Mouse (Mus musculus): ENCODE measurements at regions not wholly inside any gene's neighbourhood (a gene's known extent, or its start where the extent isn't known, plus 50 kb on each side); places are given as distances from the start of the nearest gene placed in this dataset.

- Histone ChIP-seq H3K27ac (no peak overlapping the region), H3K36me3 (replicated peaks; ENCODE audit: control insufficient read depth, insufficient read depth, low read depth) (no peaks in the 10 kb centered on the region), H3K27me3 (ENCODE audit: control insufficient read depth, insufficient read depth, low read length) (no peaks in the 10 kb centered on the region), H3K4me1 (replicated peaks; ENCODE audit: control insufficient read depth in 2 of 2, insufficient read depth in 2 of 2, low read length in 1 of 2) (no peaks in the 10 kb centered on the region), H3K4me2 (ENCODE audit: low read depth) (no peak overlapping the region), H3K9me3 (ENCODE audit: control insufficient read depth, low read length) (no peaks in the 10 kb centered on the region), H3K4me3 (ENCODE audit: insufficient read depth in 1 of 2, low read depth in 2 of 2, low read length in 2 of 2) (no peak overlapping the region), H3K9ac (replicated peaks) (no peak overlapping the region)
- 57% methylated on average over 5 of the region's 5 CpGs for WGBS (ENCODE audit: insufficient replicate concordance)
- ATAC-seq (ENCODE audit: insufficient read depth), result no peak
- TF ChIP-seq EP300 (IDR thresholded peaks at IDR 0.05; ENCODE audit: low read depth) (no peak), CTCF (IDR thresholded peaks at IDR 0.05; ENCODE audit: low read depth) (no peak)
- no peak for DNase-seq (ENCODE audit: low read depth in 3 of 3, low spot score in 3 of 3)
Observed at GRCm38 (mm10) chr3:41330356-41330755, 225.2 kb upstream of the Jade1 start.

- H3K9ac ChIP-seq (replicated peaks), result no peak overlapping the region
- no peaks in the 10 kb centered on the region for H3K4me1 ChIP-seq (replicated peaks; ENCODE audit: control insufficient read depth in 2 of 2, insufficient read depth in 2 of 2, low read length in 1 of 2)
- H3K27me3 ChIP-seq (ENCODE audit: control insufficient read depth, insufficient read depth, low read length), result no peaks in the 10 kb centered on the region
- H3K36me3 ChIP-seq (replicated peaks; ENCODE audit: control insufficient read depth, insufficient read depth, low read depth), result no peaks in the 10 kb centered on the region
- 58% methylated on average over 1 of the region's 1 CpGs for WGBS (ENCODE audit: insufficient replicate concordance)
- H3K4me3 ChIP-seq (ENCODE audit: insufficient read depth in 1 of 2, low read depth in 2 of 2, low read length in 2 of 2), result no peak overlapping the region
- H3K27ac ChIP-seq, result no peak overlapping the region
- DNase-seq (ENCODE audit: low read depth in 3 of 3, low spot score in 3 of 3) (no peak), ATAC-seq (ENCODE audit: insufficient read depth) (no peak)
- TF ChIP-seq EP300 (IDR thresholded peaks at IDR 0.05; ENCODE audit: low read depth) (no peak), CTCF (IDR thresholded peaks at IDR 0.05; ENCODE audit: low read depth) (no peak)
- H3K4me2 ChIP-seq (ENCODE audit: low read depth), result no peak overlapping the region
- H3K9me3 ChIP-seq (ENCODE audit: control insufficient read depth, low read length), result no peaks in the 10 kb centered on the region
Observed at GRCm38 (mm10) chr3:41328828-41329227, 226.7 kb upstream of the Jade1 start.

GRCm38 (mm10) chr3:41326211-41327104 lies 229.1 kb upstream of the Jade1 start:
- no peaks in the 10 kb centered on the region for H3K27me3 ChIP-seq (ENCODE audit: control insufficient read depth, insufficient read depth, low read length)
- 37% methylated on average over 12 of the region's 12 CpGs for WGBS (ENCODE audit: insufficient replicate concordance)
- H3K4me2 ChIP-seq (ENCODE audit: low read depth), result no peak overlapping the region
- H3K9me3 ChIP-seq (ENCODE audit: control insufficient read depth, low read length), result no peaks in the 10 kb centered on the region
- TF ChIP-seq CTCF (IDR thresholded peaks at IDR 0.05; ENCODE audit: low read depth) (no peak), EP300 (IDR thresholded peaks at IDR 0.05; ENCODE audit: low read depth) (no peak)
- H3K9ac ChIP-seq (replicated peaks), result no peak overlapping the region
- no peak overlapping the region for H3K4me3 ChIP-seq (ENCODE audit: insufficient read depth in 1 of 2, low read depth in 2 of 2, low read length in 2 of 2)
- ATAC-seq (ENCODE audit: insufficient read depth), result no peak
- no peak for DNase-seq (ENCODE audit: low read depth in 3 of 3, low spot score in 3 of 3)
- no peak overlapping the region for H3K27ac ChIP-seq
- no peaks in the 10 kb centered on the region for H3K36me3 ChIP-seq (replicated peaks; ENCODE audit: control insufficient read depth, insufficient read depth, low read depth)
- H3K4me1 ChIP-seq (replicated peaks; ENCODE audit: control insufficient read depth in 2 of 2, insufficient read depth in 2 of 2, low read length in 1 of 2), result no peaks in the 10 kb centered on the region

- Histone ChIP-seq H3K36me3 (replicated peaks; ENCODE audit: control insufficient read depth, insufficient read depth, low read depth) (no peaks in the 10 kb centered on the region), H3K9ac (replicated peaks) (no peak overlapping the region), H3K4me1 (replicated peaks; ENCODE audit: control insufficient read depth in 2 of 2, insufficient read depth in 2 of 2, low read length in 1 of 2) (no peaks in the 10 kb centered on the region), H3K27me3 (ENCODE audit: control insufficient read depth, insufficient read depth, low read length) (no peaks in the 10 kb centered on the region), H3K9me3 (ENCODE audit: control insufficient read depth, low read length) (no peaks in the 10 kb centered on the region), H3K4me2 (ENCODE audit: low read depth) (no peak overlapping the region), H3K4me3 (ENCODE audit: insufficient read depth in 1 of 2, low read depth in 2 of 2, low read length in 2 of 2) (no peak overlapping the region), H3K27ac (no peak overlapping the region)
- no peak for DNase-seq (ENCODE audit: low read depth in 3 of 3, low spot score in 3 of 3)
- TF ChIP-seq EP300 (IDR thresholded peaks at IDR 0.05; ENCODE audit: low read depth) (no peak), CTCF (IDR thresholded peaks at IDR 0.05; ENCODE audit: low read depth) (no peak)
- no peak for ATAC-seq (ENCODE audit: insufficient read depth)
- WGBS (ENCODE audit: insufficient replicate concordance), result 45% methylated on average over 1 of the region's 1 CpGs
Observed at GRCm38 (mm10) chr3:41321808-41322207, 233.7 kb upstream of the Jade1 start.

- Histone ChIP-seq H3K4me3 (ENCODE audit: insufficient read depth in 1 of 2, low read depth in 2 of 2, low read length in 2 of 2) (no peak overlapping the region), H3K4me1 (replicated peaks; ENCODE audit: control insufficient read depth in 2 of 2, insufficient read depth in 2 of 2, low read length in 1 of 2) (no peaks in the 10 kb centered on the region), H3K27me3 (ENCODE audit: control insufficient read depth, insufficient read depth, low read length) (no peaks in the 10 kb centered on the region), H3K9me3 (ENCODE audit: control insufficient read depth, low read length) (no peaks in the 10 kb centered on the region), H3K27ac (no peak overlapping the region), H3K9ac (replicated peaks) (no peak overlapping the region), H3K36me3 (replicated peaks; ENCODE audit: control insufficient read depth, insufficient read depth, low read depth) (no peaks in the 10 kb centered on the region), H3K4me2 (ENCODE audit: low read depth) (no peak overlapping the region)
- no peak for TF ChIP-seq CTCF (IDR thresholded peaks at IDR 0.05; ENCODE audit: low read depth)
- TF ChIP-seq EP300 (IDR thresholded peaks at IDR 0.05; ENCODE audit: low read depth), result no peak
- 50% methylated on average over 5 of the region's 5 CpGs for WGBS (ENCODE audit: insufficient replicate concordance)
- no peak for ATAC-seq (ENCODE audit: insufficient read depth)
- DNase-seq (ENCODE audit: low read depth in 3 of 3, low spot score in 3 of 3), result no peak
Observed at GRCm38 (mm10) chr3:41319214-41319856, 236.2 kb upstream of the Jade1 start.
